Mouse (Mus musculus): ENCODE data around the gene Etfa.

The Etfa gene

DNA sequence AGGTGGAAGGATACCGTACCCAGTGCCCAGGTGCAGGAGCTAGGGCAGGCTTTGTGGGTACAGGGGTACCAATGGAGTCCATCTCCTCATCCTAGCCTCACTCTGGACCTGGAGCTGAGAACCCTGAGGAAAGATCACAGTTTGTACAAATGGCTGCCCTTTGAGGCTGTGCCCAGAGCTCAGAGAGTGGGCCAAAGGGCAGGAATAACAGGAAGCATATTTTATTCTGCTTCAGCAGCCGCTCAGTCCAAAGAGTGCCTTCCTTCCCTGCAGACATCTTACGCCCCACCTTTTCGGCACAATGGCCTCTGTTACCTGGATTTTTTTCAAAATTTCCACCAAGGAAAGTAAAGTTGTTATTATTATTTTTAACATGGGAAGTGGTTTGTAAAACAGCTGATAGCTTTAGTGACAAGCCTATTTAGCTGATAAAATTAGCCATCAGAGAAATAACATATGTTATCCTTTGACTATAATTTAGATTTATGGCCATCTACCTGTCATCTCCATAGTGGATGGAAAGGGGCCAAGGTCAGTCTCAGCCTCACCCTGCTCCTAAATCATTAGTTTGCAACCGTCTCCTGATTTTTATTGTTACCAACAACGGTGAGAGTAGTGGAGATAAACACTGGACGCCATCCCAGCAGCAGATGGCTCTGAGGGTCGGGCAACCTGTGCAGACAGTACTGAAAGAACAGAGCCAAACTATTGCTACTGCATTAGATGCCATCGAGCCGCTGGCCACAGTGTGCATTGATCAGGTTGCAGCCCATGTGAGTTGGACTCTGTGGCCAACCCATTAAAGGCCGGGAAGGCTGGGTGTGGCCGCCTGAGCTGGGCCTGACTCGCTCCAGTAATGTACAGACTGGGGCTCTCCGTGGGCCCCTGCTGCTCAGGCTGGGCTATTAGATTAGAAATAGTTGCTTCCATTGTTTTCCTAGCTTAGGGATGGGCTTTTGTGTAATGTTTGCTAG is 88.3 kb downstream of the Etfa start:
- peak; percentile 58 for DNase-seq

GRCm38 (mm10) chr9:55421786-55422185 is 90.3 kb downstream of the Etfa start:
- no peak for DNase-seq

GRCm38 (mm10) chr9:55411154-55411553 is 100.9 kb downstream of the Etfa start:
- no peak for DNase-seq

DNA sequence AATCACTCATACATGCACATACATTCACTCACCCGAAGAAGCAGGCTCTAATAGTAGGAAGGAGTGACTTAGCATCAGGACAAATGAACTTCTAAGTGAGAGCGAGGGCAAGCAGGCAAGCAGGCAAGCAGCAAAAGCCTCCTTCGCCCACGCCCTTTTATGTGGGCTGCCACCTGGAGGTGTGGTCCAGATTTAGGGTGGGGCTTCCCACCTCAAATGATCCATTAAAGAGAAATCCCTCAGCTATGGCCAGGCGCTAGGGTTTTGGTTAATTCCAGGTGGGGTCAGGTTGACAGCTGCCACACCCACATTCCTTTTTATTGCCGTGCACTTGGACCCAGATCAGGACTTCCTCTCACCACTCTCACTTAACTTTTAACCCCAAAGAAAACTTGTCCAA is 101.6 kb downstream of the Etfa start:
- no peak for DNase-seq

GRCm38 (mm10) chr9:55409833-55410232 is 102.2 kb downstream of the Etfa start:
- DNase-seq = no peak

- DNase-seq = no peak
Observed at GRCm38 (mm10) chr9:55408851-55409250, 103.2 kb downstream of the Etfa start.

DNA sequence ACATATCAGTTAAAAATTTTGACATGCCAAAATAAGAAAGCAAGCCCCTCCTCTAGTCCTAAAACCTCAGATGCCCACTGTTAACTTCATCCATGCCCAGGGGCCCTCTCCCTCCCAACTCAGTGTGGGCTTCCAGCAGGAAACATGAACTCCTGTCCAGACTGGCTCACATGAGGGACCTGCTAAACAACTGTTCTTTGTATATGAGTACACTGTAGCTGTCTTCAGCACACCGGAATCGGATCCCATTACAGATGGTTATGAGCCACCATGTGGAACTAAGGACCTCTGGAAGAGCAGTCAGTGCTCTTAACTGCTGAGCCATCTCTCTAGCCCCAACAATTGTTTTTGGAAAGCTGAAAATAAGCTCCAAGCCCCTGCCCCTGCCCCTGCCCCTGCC is 105.3 kb downstream of the Etfa start:
- DNase-seq = no peak

GRCm38 (mm10) chr9:55404976-55405702 is 106.9 kb downstream of the Etfa start:
- DNase-seq = no peak

All from cerebellum, postnatal 36 days (tissue).